Mouse (Mus musculus): ENCODE data around the gene Adamts13. TPM values are rescaled to one million over a fixed set of nuclear protein-coding genes. Genes with fewer than 3 reads are reported as not detected.

The Adamts13 gene
- total and polyA plus RNA-seq, 3 experiments: 0.13 to 0.17 TPM; not detected in 1

- TF ChIP-seq UBTF (IDR thresholded peaks at IDR 0.05; ENCODE audit: low read depth, low read length) (no peak), RCOR1 (conservative IDR thresholded peaks at IDR 0.05; ENCODE audit: low read depth, low read length) (no peak), SMC3 (IDR thresholded peaks at IDR 0.05; ENCODE audit: low read depth, low read length) (peak; percentile 59), JUN (IDR thresholded peaks at IDR 0.05; ENCODE audit: insufficient read depth, low read depth, low read length) (no peak), CTCF (conservative IDR thresholded peaks at IDR 0.05 in 1 of 2, IDR thresholded peaks at IDR 0.05 in 1 of 2; ENCODE audit: low read depth in 2 of 2, low read length in 2 of 2) (peak; percentile 57 to 86), RAD21 (IDR thresholded peaks at IDR 0.05; ENCODE audit: low read depth, low read length) (peak; percentile 76)
- no peaks in the 10 kb centered on the region for H3K27me3 ChIP-seq (replicated peaks)
- dilution Hi-C loops (cut with MboI; ENCODE audit: extremely low pct_ligation_motif_present, extremely low pct_unique_long_range_greater_than_20kb, low sequenced_read_pairs) (no loop called here), in situ Hi-C loops (cut with MboI; ENCODE audit: low pct_ligation_motif_present, low pct_unique_long_range_greater_than_20kb, low sequenced_read_pairs) (no loop called here)
- peak overlapping the region; percentile 96; the same call in 1 of the 2 replicates for H3K9ac ChIP-seq (ENCODE audit: insufficient read depth, low read depth)
- H3K4me1 ChIP-seq (ENCODE audit: control insufficient read depth in 1 of 2, insufficient read depth in 2 of 2): peaks cover 21 to 59% of the 10 kb centered on the region in 2 experiments
- peaks cover 38 to 62% of the 10 kb centered on the region in 2 experiments for H3K36me3 ChIP-seq (replicated peaks in 1 of 2; ENCODE audit: control insufficient read depth in 1 of 2, insufficient read depth in 1 of 2, low read length in 1 of 2)
- peak overlapping the region; percentile 38; the same call in 1 of the 2 replicates for H3K27ac ChIP-seq (ENCODE audit: insufficient read depth, low read depth)
- H3K4me2 ChIP-seq (ENCODE audit: insufficient read depth, low read depth, poor library complexity, severe bottlenecking): peak overlapping the region; percentile 30; the same call in 1 of the 2 replicates
- no peaks in the 10 kb centered on the region for H3K9me3 ChIP-seq (replicated peaks; ENCODE audit: low read length)
- peak; percentile 80 for DNase-seq (ENCODE audit: extremely low read depth)
- H3K79me2 ChIP-seq (replicated peaks; ENCODE audit: control insufficient read depth, extremely low read depth, insufficient read depth, poor library complexity, severe bottlenecking): peaks cover 66% of the 10 kb centered on the region
- H3K4me3 ChIP-seq (replicated peaks in 1 of 3; ENCODE audit: low read depth in 2 of 3, low read length in 2 of 3, poor library complexity in 1 of 3): peak overlapping the region in 1 of 3 experiments; percentile 14
Observed at GRCm38 (mm10) chr2:26930390-26930789, 42.8 kb upstream of the Adamts13 start.

GRCm38 (mm10) chr2:26932473-26933303 is 40.5 kb upstream of the Adamts13 start:
- Histone ChIP-seq H3K4me3 (replicated peaks in 1 of 3; ENCODE audit: low read depth in 2 of 3, low read length in 2 of 3, poor library complexity in 1 of 3) (peak overlapping the region; percentile 83 to 94 (median 94)), H3K4me2 (ENCODE audit: insufficient read depth, low read depth, poor library complexity, severe bottlenecking) (peak overlapping the region; percentile 89; the same call in 1 of the 2 replicates), H3K36me3 (replicated peaks in 1 of 2; ENCODE audit: control insufficient read depth in 1 of 2, insufficient read depth in 1 of 2, low read length in 1 of 2) (peaks cover 22 to 40% of the 10 kb centered on the region in 2 experiments), H3K4me1 (ENCODE audit: control insufficient read depth in 1 of 2, insufficient read depth in 2 of 2) (peaks cover 22 to 73% of the 10 kb centered on the region in 2 experiments), H3K27ac (ENCODE audit: insufficient read depth, low read depth) (peak overlapping the region; percentile 61), H3K9ac (ENCODE audit: insufficient read depth, low read depth) (peak overlapping the region; percentile 96), H3K27me3 (replicated peaks) (no peaks in the 10 kb centered on the region), H3K79me2 (replicated peaks; ENCODE audit: control insufficient read depth, extremely low read depth, insufficient read depth, poor library complexity, severe bottlenecking) (peaks cover 51% of the 10 kb centered on the region), H3K9me3 (replicated peaks; ENCODE audit: low read length) (no peaks in the 10 kb centered on the region)
- in situ Hi-C loops (cut with MboI; ENCODE audit: low pct_ligation_motif_present, low pct_unique_long_range_greater_than_20kb, low sequenced_read_pairs) (no loop called here), dilution Hi-C loops (cut with MboI; ENCODE audit: extremely low pct_ligation_motif_present, extremely low pct_unique_long_range_greater_than_20kb, low sequenced_read_pairs) (no loop called here)
- DNase-seq (ENCODE audit: extremely low read depth): no peak
- peak; percentile 74 for TF ChIP-seq SIN3A (IDR thresholded peaks at IDR 0.05; ENCODE audit: low read length)
- 0 out of 2 replicates have a peak, but pooled peaks have one; percentile 21 for TF ChIP-seq TBP (conservative IDR thresholded peaks at IDR 0.05; ENCODE audit: low read depth, low read length)
- 0 out of 2 replicates have a peak, but pooled peaks have one; percentile 24 for TF ChIP-seq KAT2A (IDR thresholded peaks at IDR 0.05; ENCODE audit: insufficient replicate concordance, low read length)
- no peak for TF ChIP-seq USF2 (conservative IDR thresholded peaks at IDR 0.05; ENCODE audit: low read depth, low read length)

Measured in CH12.LX (cell line).